ENCODE assay signal across 20 mouse cellular contexts in genomic region chr5:88699251-88699913, GRCm38 (mm10). TPM values are rescaled to one million over a fixed set of nuclear protein-coding genes. Genes with fewer than 3 reads are reported as not detected.
DNase-seq lines count a peak whose midpoint lies in the region; ATAC-seq lines count a peak whose summit lies in the region.
"Had no signal": no experiment of that assay in that cellular context is flagged by ENCODE, and none has a peak within 500 bp of the region (broad histone marks: within the 10 kb centered on the region; RNA-seq: fewer than 3 reads in every experiment).

No protein-coding gene starts in this region.

- H3K9ac ChIP-seq in liver, embryonic 16.5 days (ENCODE audit: low read depth, low read length): no peak overlapping the region
- H3K9ac ChIP-seq in lung, embryonic 16.5 days (ENCODE audit: low read length): no peak overlapping the region
- H3K9ac ChIP-seq: embryonic facial prominence, embryonic 13.5 days; kidney, embryonic 15.5 days; midbrain, embryonic 12.5 days; neural tube, embryonic 13.5 days had no signal

- peak; percentile 56 to 75 for DNase-seq in lung, adult 18-20 months
- DNase-seq in lung, postnatal 4 days: no peak
- DNase-seq in lung, postnatal 36 days: peak; percentile 62
- DNase-seq in adipocyte (ENCODE audit: low spot score): no peak
- no peak for DNase-seq in forebrain, embryonic 10.5 days (ENCODE audit: extremely low spot score, low spot score)
- DNase-seq: adrenal gland, adult 2 months; adrenal gland, postnatal 36 days; cerebellum, adult 18-20 months; cerebellum, postnatal 10 days; kidney, adult 18-20 months; kidney, postnatal 25 days had no signal

- peak; percentile 81 for ATAC-seq in liver, embryonic 16.5 days (ENCODE audit: low read depth)
- ATAC-seq in lung, embryonic 16.5 days (ENCODE audit: low read depth): peak; percentile 47; the same call in 1 of the 2 replicates
- ATAC-seq: CD4-positive, CD25-positive, alpha-beta regulatory T cell, adult 4 months; forebrain, embryonic 16.5 days; hindbrain, embryonic 16.5 days had no signal

- H3K9me3 ChIP-seq in liver, embryonic 16.5 days (replicated peaks; ENCODE audit: control insufficient read depth, low read length): no peaks in the 10 kb centered on the region
- H3K9me3 ChIP-seq in lung, embryonic 16.5 days (ENCODE audit: control insufficient read depth, low read length): no peaks in the 10 kb centered on the region
- H3K9me3 ChIP-seq in forebrain, embryonic 10.5 days: no peaks in the 10 kb centered on the region
- H3K9me3 ChIP-seq: embryonic facial prominence, embryonic 13.5 days; kidney, embryonic 15.5 days; midbrain, embryonic 12.5 days; neural tube, embryonic 13.5 days had no signal

- H3K4me1 ChIP-seq in liver, embryonic 16.5 days (ENCODE audit: control insufficient read depth, low read depth, low read length): no peaks in the 10 kb centered on the region
- H3K4me1 ChIP-seq in lung, embryonic 16.5 days (replicated peaks; ENCODE audit: control insufficient read depth, insufficient read depth, low read length): no peaks in the 10 kb centered on the region; the same call in 1 of the 2 replicates
- no peaks in the 10 kb centered on the region for H3K4me1 ChIP-seq in forebrain, embryonic 10.5 days
- H3K4me1 ChIP-seq: embryonic facial prominence, embryonic 13.5 days; kidney, embryonic 15.5 days; midbrain, embryonic 12.5 days; neural tube, embryonic 13.5 days had no signal

- H3K4me2 ChIP-seq in liver, embryonic 16.5 days (ENCODE audit: low read depth, low read length): no peak overlapping the region
- no peak overlapping the region for H3K4me2 ChIP-seq in lung, embryonic 16.5 days (ENCODE audit: low read depth, low read length)
- H3K4me2 ChIP-seq: embryonic facial prominence, embryonic 13.5 days; kidney, embryonic 15.5 days; midbrain, embryonic 12.5 days; neural tube, embryonic 13.5 days had no signal

- H3K36me3 ChIP-seq in liver, embryonic 16.5 days (ENCODE audit: control insufficient read depth, insufficient read depth): no peaks in the 10 kb centered on the region
- no peaks in the 10 kb centered on the region for H3K36me3 ChIP-seq in lung, embryonic 16.5 days (ENCODE audit: control insufficient read depth, insufficient read depth, low read length)
- no peaks in the 10 kb centered on the region for H3K36me3 ChIP-seq in forebrain, embryonic 10.5 days (replicated peaks)
- H3K36me3 ChIP-seq: embryonic facial prominence, embryonic 13.5 days; kidney, embryonic 15.5 days; midbrain, embryonic 12.5 days; neural tube, embryonic 13.5 days had no signal

- WGBS in liver, embryonic 16.5 days (ENCODE audit: insufficient replicate concordance): 70% methylated on average over 4 of the region's 4 CpGs
- 45% methylated on average over 4 of the region's 4 CpGs for WGBS in lung, embryonic 16.5 days
- 72% methylated on average over 4 of the region's 4 CpGs for whole genome bisulfite sequencing in forebrain, embryonic 10.5 days

- H3K27me3 ChIP-seq in liver, embryonic 16.5 days (ENCODE audit: control insufficient read depth, insufficient read depth, low read depth, low read length): no peaks in the 10 kb centered on the region
- H3K27me3 ChIP-seq in lung, embryonic 16.5 days (ENCODE audit: control insufficient read depth, insufficient read depth, low read depth, low read length): no peaks in the 10 kb centered on the region
- no peaks in the 10 kb centered on the region for H3K27me3 ChIP-seq in forebrain, embryonic 10.5 days (ENCODE audit: poor library complexity, severe bottlenecking)
- H3K27me3 ChIP-seq: embryonic facial prominence, embryonic 13.5 days; kidney, embryonic 15.5 days; midbrain, embryonic 12.5 days; neural tube, embryonic 13.5 days had no signal

- no peak overlapping the region for H3K4me3 ChIP-seq in liver, embryonic 16.5 days (ENCODE audit: low read depth, low read length)
- H3K4me3 ChIP-seq in lung, embryonic 16.5 days (ENCODE audit: low read length): no peak overlapping the region
- no peak overlapping the region for H3K4me3 ChIP-seq in forebrain, embryonic 10.5 days
- H3K4me3 ChIP-seq: embryonic facial prominence, embryonic 13.5 days; kidney, embryonic 15.5 days; midbrain, embryonic 12.5 days; neural tube, embryonic 13.5 days had no signal

- no peak overlapping the region for H3K27ac ChIP-seq in liver, embryonic 16.5 days (ENCODE audit: low read length)
- no peak overlapping the region for H3K27ac ChIP-seq in lung, embryonic 16.5 days (ENCODE audit: low read length)
- no peak overlapping the region for H3K27ac ChIP-seq in forebrain, embryonic 10.5 days
- H3K27ac ChIP-seq: embryonic facial prominence, embryonic 13.5 days; kidney, embryonic 15.5 days; midbrain, embryonic 12.5 days; neural tube, embryonic 13.5 days had no signal

RNA-seq across cellular contexts. Expression of gene Mob1b, which starts 21.3 kb away (rescaled TPM):
- 9.9 and 10.4 TPM in 2 replicates for polyA plus RNA-seq in liver, embryonic 16.5 days (2015; fragmentation: Nextera tagmentation; extraction: Ambion mirVana)
- polyA plus RNA-seq in lung, embryonic 16.5 days (2015; fragmentation: Nextera tagmentation; extraction: Ambion mirVana): 12.1 and 13.4 TPM in 2 replicates
- polyA plus RNA-seq in forebrain, embryonic 10.5 days (2016; fragmentation: Nextera tagmentation; extraction: Ambion mirVana): 14.1 and 14.9 TPM in 2 replicates

RNA-seq across cellular contexts. Expression of gene Grsf1, which starts 23.4 kb away (rescaled TPM):
- polyA plus RNA-seq in liver, embryonic 16.5 days (2015; fragmentation: Nextera tagmentation; extraction: Ambion mirVana): 13.7 and 18.5 TPM in 2 replicates
- 30.8 and 47.7 TPM in 2 replicates for polyA plus RNA-seq in lung, embryonic 16.5 days (2015; fragmentation: Nextera tagmentation; extraction: Ambion mirVana)
- 79.7 and 82.4 TPM in 2 replicates for polyA plus RNA-seq in forebrain, embryonic 10.5 days (2016; fragmentation: Nextera tagmentation; extraction: Ambion mirVana)

Comparison
In these comparisons a context has a peak if more than half of its experiments do, and no peak if none do; other contexts are left out.
1. DNase-seq: peak in lung, adult 18-20 months (2 of 2) and lung, postnatal 36 days (single experiment); none in lung, postnatal 4 days (0 of 2), adipocyte (single experiment) and forebrain, embryonic 10.5 days (single experiment).